Mouse (Mus musculus) MEL (cell line): ENCODE measurements around the gene Plxna4. TPM values are rescaled to one million over a fixed set of nuclear protein-coding genes. Genes with fewer than 3 reads are reported as not detected.
A peak's percentile ranks its signal among the peaks of the same experiment; 100 is the strongest.

Source experiments
- DNase-seq: peaks from one replicate; pipeline ENCODE4 v3.0.0; 2011; ENCODE audit warnings: low read depth, low spot score
- H3K27ac ChIP-seq: 2 replicates; pipeline ENCODE4 v1.5.1; 2012; ENCODE audit warnings: low read depth, mild to moderate bottlenecking, control low read depth, low read length, moderate library complexity; ENCODE audit not compliant: control insufficient read depth
- H3K27me3 ChIP-seq, 2 experiments: fragments of 150-350 bp in 1 of 2; sonication (generic) in 1 of 2; 2 replicates each; pipeline ENCODE4 v1.6.1; 2012; ENCODE audit warnings: low read length in 2 of 2, mild to moderate bottlenecking in 2 of 2, improper control_type of control experiment in 1 of 2, moderate library complexity in 1 of 2; ENCODE audit not compliant: insufficient read depth in 2 of 2, control insufficient read depth in 1 of 2
- H3K36me3 ChIP-seq, 2 experiments: 2 replicates each; pipeline ENCODE4 v1.6.1; 2012 to 2014; ENCODE audit warnings: low read length in 2 of 2, improper control_type of control experiment in 1 of 2, inconsistent platforms in 1 of 2, mild to moderate bottlenecking in 1 of 2; ENCODE audit not compliant: insufficient read depth in 2 of 2, control insufficient read depth in 1 of 2
- H3K4me1 ChIP-seq, 2 experiments: fragments of 150-350 bp in 1 of 2; sonication (generic) in 1 of 2; 2 replicates each; pipeline ENCODE4 v1.6.1; 2012; ENCODE audit warnings: low read length in 2 of 2, improper control_type of control experiment in 1 of 2, mild to moderate bottlenecking in 1 of 2; ENCODE audit not compliant: insufficient read depth in 2 of 2, control insufficient read depth in 1 of 2
- H3K4me3 ChIP-seq, 2 experiments: fragments of 150-350 bp in 1 of 2; sonication (generic) in 1 of 2; 2 replicates each; pipeline ENCODE4 v1.5.1; 2012; ENCODE audit warnings: low read depth in 2 of 2, low read length in 2 of 2, mild to moderate bottlenecking in 2 of 2, moderate library complexity in 2 of 2, control low read depth in 1 of 2, improper control_type of control experiment in 1 of 2; ENCODE audit not compliant: control insufficient read depth in 1 of 2, insufficient read depth in 1 of 2
- H3K79me2 ChIP-seq: 2 replicates; pipeline ENCODE4 v1.6.1; 2012; ENCODE audit warnings: mild to moderate bottlenecking, low read length, moderate library complexity; ENCODE audit not compliant: control insufficient read depth, poor library complexity, insufficient read depth
- H3K9ac ChIP-seq: 2 replicates; pipeline ENCODE4 v1.6.1; 2012; ENCODE audit warnings: low read depth, mild to moderate bottlenecking, control low read depth, low read length, moderate library complexity; ENCODE audit not compliant: control insufficient read depth, poor library complexity, severe bottlenecking
- H3K9me3 ChIP-seq: fragments of 150-350 bp; sonication (generic); replicated peaks from 2 replicates; pipeline ENCODE4 v1.6.1; 2012; ENCODE audit warnings: mild to moderate bottlenecking, low read length, improper control_type of control experiment, moderate library complexity; ENCODE audit not compliant: insufficient read depth
- BHLHE40 ChIP-seq: IDR thresholded peaks from 2 replicates; pipeline ENCODE4 v1.6.1; 2012; ENCODE audit warnings: low read depth, mild to moderate bottlenecking, inconsistent platforms, low read length, improper control_type of control experiment, borderline replicate concordance
- CHD1 ChIP-seq: IDR thresholded peaks from 2 replicates; pipeline ENCODE4 v1.6.1; 2012; ENCODE audit warnings: low read depth, mild to moderate bottlenecking, inconsistent platforms, low read length, improper control_type of control experiment
- CHD2 ChIP-seq: IDR thresholded peaks from 2 replicates; pipeline ENCODE4 v1.6.1; 2011; ENCODE audit warnings: low read length, improper control_type of control experiment
- CTCF ChIP-seq, 3 experiments: IDR thresholded peaks in 2 of 3; conservative IDR thresholded peaks in 1 of 3; 2 replicates each; pipeline ENCODE4 v1.5.1; 2011 to 2012; ENCODE audit warnings: low read length in 3 of 3, low read depth in 2 of 3, mild to moderate bottlenecking in 2 of 3, improper control_type of control experiment in 1 of 3, inconsistent platforms in 1 of 3, mixed read lengths in 1 of 3, moderate library complexity in 1 of 3; ENCODE audit not compliant: control insufficient read depth in 1 of 3, insufficient read depth in 1 of 3, poor library complexity in 1 of 3, severe bottlenecking in 1 of 3
- E2F4 ChIP-seq: IDR thresholded peaks from 2 replicates; pipeline ENCODE4 v1.6.1; 2011; ENCODE audit warnings: low read depth, low read length, improper control_type of control experiment, borderline replicate concordance
- EP300 ChIP-seq, 2 experiments: IDR thresholded peaks; 2 replicates each; pipeline ENCODE4 v1.6.1; 2011; ENCODE audit warnings: improper control_type of control experiment in 2 of 2, low read length in 2 of 2, low read depth in 1 of 2, mild to moderate bottlenecking in 1 of 2
- ETS1 ChIP-seq: IDR thresholded peaks from 2 replicates; pipeline ENCODE4 v1.6.1; 2012; ENCODE audit warnings: low read depth, mild to moderate bottlenecking, inconsistent platforms, low read length, improper control_type of control experiment, moderate library complexity
- HCFC1 ChIP-seq: IDR thresholded peaks from 2 replicates; pipeline ENCODE4 v1.6.1; 2012; ENCODE audit warnings: low read depth, mild to moderate bottlenecking, inconsistent platforms, low read length, improper control_type of control experiment, moderate library complexity
- JUND ChIP-seq: IDR thresholded peaks from 2 replicates; pipeline ENCODE4 v1.6.1; 2011; ENCODE audit warnings: low read depth, mild to moderate bottlenecking, improper control_type of control experiment, low read length
- KAT2A ChIP-seq: conservative IDR thresholded peaks from 2 replicates; pipeline ENCODE4 v1.6.1; 2012; ENCODE audit warnings: low read depth, low read length, improper control_type of control experiment, inconsistent platforms
- MAFK ChIP-seq: IDR thresholded peaks from 2 replicates; pipeline ENCODE4 v1.6.1; 2011; ENCODE audit warnings: low read depth, mild to moderate bottlenecking, low read length, improper control_type of control experiment, borderline replicate concordance
- MAX ChIP-seq: IDR thresholded peaks from 2 replicates; pipeline ENCODE4 v1.6.1; 2011; ENCODE audit warnings: low read length, improper control_type of control experiment
- MEF2A ChIP-seq: IDR thresholded peaks from 2 replicates; pipeline ENCODE4 v1.6.1; 2014; ENCODE audit warnings: low read depth, mild to moderate bottlenecking, inconsistent platforms, low read length, improper control_type of control experiment; ENCODE audit not compliant: poor library complexity, insufficient replicate concordance, severe bottlenecking; ENCODE audit errors: extremely low read depth
- MXI1 ChIP-seq: IDR thresholded peaks from 2 replicates; pipeline ENCODE4 v1.6.1; 2011; ENCODE audit warnings: mild to moderate bottlenecking, low read depth, low read length, improper control_type of control experiment
- MYB ChIP-seq: IDR thresholded peaks from 2 replicates; pipeline ENCODE4 v1.6.1; 2011; ENCODE audit warnings: mild to moderate bottlenecking, low read depth, low read length, improper control_type of control experiment
- MYC ChIP-seq: IDR thresholded peaks from 2 replicates; pipeline ENCODE4 v1.6.1; 2011; ENCODE audit warnings: low read depth, mild to moderate bottlenecking, low read length, improper control_type of control experiment, moderate library complexity
- POLR2A ChIP-seq, 2 experiments: IDR thresholded peaks; 2 replicates each; pipeline ENCODE4 v1.6.1; 2011 to 2012; ENCODE audit warnings: low read length in 2 of 2, mild to moderate bottlenecking in 2 of 2, control low read depth in 1 of 2, improper control_type of control experiment in 1 of 2, low read depth in 1 of 2, moderate library complexity in 1 of 2; ENCODE audit not compliant: control insufficient read depth in 1 of 2, insufficient read depth in 1 of 2, poor library complexity in 1 of 2
- POLR2AphosphoS2 ChIP-seq: IDR thresholded peaks from 2 replicates; pipeline ENCODE4 v1.6.1; 2011; ENCODE audit warnings: low read length, improper control_type of control experiment
- POLR2AphosphoS5 ChIP-seq: IDR thresholded peaks from 2 replicates; pipeline ENCODE4 v1.6.1; 2012; ENCODE audit warnings: low read depth, borderline replicate concordance, mild to moderate bottlenecking, inconsistent platforms, low read length, moderate library complexity, mixed read lengths
- RCOR1 ChIP-seq: IDR thresholded peaks from 2 replicates; pipeline ENCODE4 v1.6.1; 2012; ENCODE audit warnings: low read depth, mild to moderate bottlenecking, inconsistent platforms, low read length, improper control_type of control experiment
- SMC3 ChIP-seq: IDR thresholded peaks from 2 replicates; pipeline ENCODE4 v1.6.1; 2011; ENCODE audit warnings: low read depth, low read length, improper control_type of control experiment
- TAL1 ChIP-seq: IDR thresholded peaks from 2 replicates; pipeline ENCODE4 v1.6.1; 2012; ENCODE audit warnings: mild to moderate bottlenecking, inconsistent platforms, low read length, moderate library complexity, mixed read lengths
- TBP ChIP-seq: IDR thresholded peaks from 2 replicates; pipeline ENCODE4 v1.8.0; 2011; ENCODE audit warnings: low read depth, low read length, improper control_type of control experiment
- USF1 ChIP-seq: IDR thresholded peaks from 2 replicates; pipeline ENCODE4 v1.6.1; 2014; ENCODE audit warnings: low read depth, mild to moderate bottlenecking, inconsistent platforms, low read length, improper control_type of control experiment, moderate library complexity
- USF2 ChIP-seq, 2 experiments: IDR thresholded peaks; 2 replicates each; pipeline ENCODE4 v1.6.1; 2011 to 2012; ENCODE audit warnings: improper control_type of control experiment in 2 of 2, low read length in 2 of 2, borderline replicate concordance in 1 of 2, inconsistent platforms in 1 of 2, low read depth in 1 of 2, mild to moderate bottlenecking in 1 of 2; ENCODE audit not compliant: insufficient read depth in 1 of 2
- ZC3H11A ChIP-seq: IDR thresholded peaks from 2 replicates; pipeline ENCODE4 v1.6.1; 2012; ENCODE audit warnings: low read depth, mild to moderate bottlenecking, inconsistent platforms, low read length, improper control_type of control experiment
- ZKSCAN1 ChIP-seq: IDR thresholded peaks from 2 replicates; pipeline ENCODE4 v1.6.1; 2012; ENCODE audit warnings: low read depth, mild to moderate bottlenecking, inconsistent platforms, low read length, improper control_type of control experiment, moderate library complexity
- ZMIZ1 ChIP-seq: IDR thresholded peaks from 2 replicates; pipeline ENCODE4 v1.6.1; 2012; ENCODE audit warnings: low read depth, mild to moderate bottlenecking, inconsistent platforms, low read length, improper control_type of control experiment, moderate library complexity
- polyA plus RNA-seq, 2 experiments: library from polyadenylated mRNA; stranded (reverse) in 1 of 2; unstranded in 1 of 2; fragments of >175 nt in 1 of 2; fragments of >200 nt in 1 of 2; gene quantifications; 2 replicates each; pipeline versions ENCODE4 v1.2.1 to v1.2.4; 2012; ENCODE audit warnings: low replicate concordance in 2 of 2, low read depth in 1 of 2; ENCODE audit not compliant: insufficient read length in 2 of 2, insufficient read depth in 1 of 2, missing spikeins in 1 of 2
- total RNA-seq: library from RNA; depleted of rRNA; stranded (reverse); fragments of 300-350 nt; gene quantifications from 2 replicates; pipeline ENCODE4 v1.2.3, GENCODE M21; 2012

Gene Plxna4
- total and polyA plus RNA-seq, 3 experiments, result 0.01 TPM; not detected in 2

GRCm38 (mm10) chr6:32280728-32281127 is 307.3 kb downstream of the Plxna4 start:
- no peaks in the 10 kb centered on the region for H3K9me3 ChIP-seq
- TF ChIP-seq SMC3 (no peak), ZMIZ1 (no peak), MAFK (no peak), TAL1 (no peak), USF2 (IDR thresholded peaks at IDR 0.05; ENCODE audit: borderline replicate concordance in 1 of 2, insufficient read depth in 1 of 2, low read depth in 1 of 2, low read length in 2 of 2) (no peak), BHLHE40 (no peak), USF1 (no peak), KAT2A (no peak), TBP (no peak), RCOR1 (no peak), MYC (no peak), ETS1 (no peak), MEF2A (no peak), POLR2A (IDR thresholded peaks at IDR 0.05; ENCODE audit: control insufficient read depth in 1 of 2, insufficient read depth in 1 of 2, low read depth in 1 of 2, low read length in 2 of 2, poor library complexity in 1 of 2) (no peak), ZKSCAN1 (no peak), ZC3H11A (no peak), CTCF (IDR thresholded peaks at IDR 0.05 in 2 of 3, conservative IDR thresholded peaks at IDR 0.05 in 1 of 3; ENCODE audit: control insufficient read depth in 1 of 3, insufficient read depth in 1 of 3, low read depth in 2 of 3, low read length in 3 of 3, poor library complexity in 1 of 3, severe bottlenecking in 1 of 3) (no peak), HCFC1 (no peak)
- TF ChIP-seq, all 39 proteins: peak for 0
- H3K27ac ChIP-seq, result no peak overlapping the region

GRCm38 (mm10) chr6:32271463-32271862 is 316.5 kb downstream of the Plxna4 start:
- no peaks in the 10 kb centered on the region for H3K27me3 ChIP-seq
- no peak for DNase-seq
- no peak overlapping the region for H3K4me3 ChIP-seq
- TF ChIP-seq MYB (no peak), SMC3 (no peak), E2F4 (no peak), CHD1 (no peak), TAL1 (no peak), MAX (no peak), EP300 (IDR thresholded peaks at IDR 0.05; ENCODE audit: low read depth in 1 of 2, low read length in 2 of 2) (no peak), MYC (no peak), POLR2A (IDR thresholded peaks at IDR 0.05; ENCODE audit: control insufficient read depth in 1 of 2, insufficient read depth in 1 of 2, low read depth in 1 of 2, low read length in 2 of 2, poor library complexity in 1 of 2) (no peak), USF2 (IDR thresholded peaks at IDR 0.05; ENCODE audit: borderline replicate concordance in 1 of 2, insufficient read depth in 1 of 2, low read depth in 1 of 2, low read length in 2 of 2) (no peak), JUND (no peak), HCFC1 (no peak), USF1 (no peak), POLR2AphosphoS5 (no peak), ZKSCAN1 (no peak), KAT2A (no peak), CTCF (IDR thresholded peaks at IDR 0.05 in 2 of 3, conservative IDR thresholded peaks at IDR 0.05 in 1 of 3; ENCODE audit: control insufficient read depth in 1 of 3, insufficient read depth in 1 of 3, low read depth in 2 of 3, low read length in 3 of 3, poor library complexity in 1 of 3, severe bottlenecking in 1 of 3) (no peak), POLR2AphosphoS2 (no peak), CHD2 (no peak), MXI1 (no peak)
- H3K4me1 ChIP-seq, result no peaks in the 10 kb centered on the region
- H3K79me2 ChIP-seq, result no peaks in the 10 kb centered on the region
- no peak overlapping the region for H3K27ac ChIP-seq
- no peaks in the 10 kb centered on the region for H3K9me3 ChIP-seq
- H3K9ac ChIP-seq, result no peak overlapping the region
- H3K36me3 ChIP-seq, result no peaks in the 10 kb centered on the region

More at GRCm38 (mm10) chr6:32280728-32281127, 307.3 kb downstream of the Plxna4 start:
- Histone ChIP-seq H3K4me3 (no peak overlapping the region), H3K9ac (no peak overlapping the region), H3K4me1 (no peaks in the 10 kb centered on the region), H3K79me2 (no peaks in the 10 kb centered on the region), H3K36me3 (no peaks in the 10 kb centered on the region), H3K27me3 (no peaks in the 10 kb centered on the region)
- peak; percentile 7 for DNase-seq
